Mouse (Mus musculus) lung, postnatal 10 days (tissue): ENCODE results near the gene Pcbp4.
"Not testable (repeated sequence)": the region's sequence is repeated elsewhere in the genome, so short reads cannot be mapped to it uniquely, and the experiment has no call there.

Experiments
- DNase-seq: peaks from one replicate; pipeline ENCODE4 v3.0.0; 2021

Pcbp4 gene

DNA sequence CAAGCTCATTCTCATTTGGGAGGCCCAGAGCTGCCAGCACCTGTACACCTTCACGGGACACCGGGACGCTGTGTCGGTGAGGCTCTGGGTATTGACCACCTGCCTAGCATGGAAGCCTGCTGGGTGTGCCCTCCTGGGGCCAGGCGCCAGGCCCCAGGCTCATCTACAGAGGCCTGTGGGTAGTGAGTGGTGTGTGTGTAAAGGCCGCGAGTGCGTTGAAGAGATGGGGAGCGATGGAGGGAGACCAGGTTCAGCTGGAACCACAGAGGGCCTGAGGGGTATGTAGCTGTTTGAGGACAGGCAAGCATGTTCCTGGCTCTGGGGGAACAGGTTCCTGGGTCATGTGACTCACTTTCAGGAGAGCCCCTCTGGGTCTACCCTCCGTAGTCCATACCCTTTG is 30.0 kb downstream of the Pcbp4 start:
- no peak for DNase-seq

- no peak for DNase-seq
Measured at GRCm38 (mm10) chr9:106483606-106484005, 30.5 kb downstream of the Pcbp4 start.

- DNase-seq = no peak
Measured at GRCm38 (mm10) chr9:106485076-106485475, 32.0 kb downstream of the Pcbp4 start.

DNA sequence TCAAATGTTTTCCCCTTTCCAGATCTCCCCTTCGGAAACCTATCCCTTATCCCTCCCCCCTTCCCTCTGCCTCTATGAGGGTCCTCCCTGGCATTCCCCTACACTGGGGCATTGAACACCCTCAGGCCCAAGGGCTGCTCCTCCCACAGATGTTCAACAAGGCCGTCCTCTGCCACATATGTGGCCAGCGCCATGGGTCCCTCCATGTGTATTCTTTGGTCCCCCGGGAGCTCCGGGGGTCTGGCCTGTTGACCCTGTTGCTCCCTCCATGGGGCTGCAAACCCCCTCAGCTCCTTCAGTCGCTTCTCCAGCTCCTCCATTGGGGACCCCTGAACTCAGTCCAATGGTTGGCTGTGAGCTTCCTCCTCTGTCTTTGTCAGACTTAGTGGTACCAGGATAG is 34.5 kb downstream of the Pcbp4 start:
- not testable (repeated sequence) for DNase-seq

DNA sequence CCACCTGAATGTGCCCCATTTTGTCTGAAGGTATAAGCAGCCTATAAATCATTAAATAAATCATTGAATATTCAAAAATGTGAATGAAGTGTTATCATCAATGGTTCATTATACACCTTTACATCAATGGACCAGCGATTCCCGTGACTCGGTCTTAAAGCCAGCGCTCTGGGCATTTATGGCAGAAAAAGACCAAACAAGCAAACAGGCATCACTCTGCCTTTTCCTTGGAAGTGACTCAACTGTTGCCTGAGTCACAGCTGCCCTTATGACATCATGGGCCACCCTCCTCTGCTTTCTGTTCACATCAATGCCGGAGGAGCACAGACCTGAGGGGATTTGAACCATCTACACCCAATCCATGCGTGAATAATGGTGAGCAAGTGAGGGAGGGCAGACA is 46.6 kb downstream of the Pcbp4 start, which contains the start of gene Iqcf1:
TSS of gene Iqcf1 (plus strand) at position 301 of the 400 bp plus-strand sequence.
- DNase-seq = no peak

GRCm38 (mm10) chr9:106501846-106502245 is 48.8 kb downstream of the Pcbp4 start:
- no peak for DNase-seq

GRCm38 (mm10) chr9:106504246-106504645 is 51.2 kb downstream of the Pcbp4 start:
- DNase-seq = no peak

GRCm38 (mm10) chr9:106509356-106509755 is 56.3 kb downstream of the Pcbp4 start:
- no peak for DNase-seq

DNA sequence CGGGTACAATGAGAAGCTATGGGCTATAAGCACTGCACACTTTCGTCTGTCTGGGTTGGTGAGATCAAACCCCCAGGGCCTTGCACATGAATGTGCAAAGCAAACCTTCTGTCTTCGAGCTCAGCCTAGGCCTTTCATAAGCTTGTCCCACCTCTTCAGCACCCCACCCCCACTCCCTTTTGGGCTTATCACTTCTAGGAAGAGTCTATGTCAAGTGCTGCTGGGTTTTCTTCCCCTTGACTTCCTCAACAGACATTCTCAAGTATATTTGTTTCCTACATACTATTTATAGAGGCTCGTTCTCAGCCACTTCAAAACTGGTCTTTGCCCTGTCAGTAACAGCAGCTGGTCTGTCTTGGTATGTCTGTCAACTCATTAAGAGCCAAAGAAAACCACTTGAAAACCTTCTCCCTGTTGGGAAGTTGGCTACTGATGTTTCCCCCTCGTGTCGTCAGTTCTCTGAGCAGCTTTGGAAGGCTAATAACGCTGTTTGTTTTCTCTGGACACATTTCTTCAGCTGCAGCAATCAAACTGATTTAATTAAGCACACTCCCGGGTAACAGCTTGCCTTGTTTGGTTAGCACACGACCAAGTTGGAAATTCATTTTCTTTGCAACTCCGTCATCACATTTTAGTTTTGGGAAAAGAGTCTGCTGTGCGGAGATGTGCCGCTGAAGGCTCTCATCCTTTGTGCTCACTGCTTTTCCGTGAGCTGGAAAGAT is 59.8 kb downstream of the Pcbp4 start:
- DNase-seq = peak; percentile 64

DNA sequence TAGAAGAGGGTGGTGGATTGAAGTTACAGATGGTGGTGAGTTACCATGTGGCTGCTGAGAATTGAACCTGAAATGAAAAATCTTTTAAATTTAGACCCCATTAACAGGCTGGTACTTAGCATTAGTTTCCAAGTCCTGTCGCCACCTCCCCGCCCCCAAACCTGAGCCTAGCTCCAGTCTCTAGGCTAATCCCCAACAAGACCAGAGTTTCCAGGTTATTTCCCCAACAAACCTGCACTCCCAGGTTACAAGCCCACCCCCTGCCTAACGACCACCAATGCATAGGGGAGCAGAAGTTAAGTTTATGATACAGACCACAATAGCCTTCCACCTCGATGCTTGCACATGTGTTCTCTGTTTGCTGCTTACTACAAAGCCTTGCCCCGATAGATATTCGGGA is 60.5 kb downstream of the Pcbp4 start:
- no peak for DNase-seq
